In genomic region chr12:80116206-80117112, GRCm38 (mm10) we compare ENCODE assay signal across 7 mouse cellular contexts. TPM values are rescaled to one million over a fixed set of nuclear protein-coding genes. Genes with fewer than 3 reads are reported as not detected.
DNase-seq lines count a peak whose midpoint lies in the region; ATAC-seq and TF ChIP-seq lines count a peak whose summit lies in the region.

No protein-coding gene starts in this region.

- H3K4me3 ChIP-seq in neural tube, embryonic 11.5 days (ENCODE audit: low read depth, low read length), result peak overlapping the region; percentile 91
- peak overlapping the region; percentile 86 for H3K4me3 ChIP-seq in embryonic facial prominence, embryonic 10.5 days
- H3K4me3 ChIP-seq in hindbrain, embryonic 16.5 days (ENCODE audit: low read length), result peak overlapping the region; percentile 74
- peak overlapping the region; percentile 53 for H3K4me3 ChIP-seq in midbrain, postnatal 0 days (ENCODE audit: low read depth, low read length)

- 43% methylated on average over 18 of the region's 18 CpGs for WGBS in neural tube, embryonic 11.5 days
- WGBS in embryonic facial prominence, embryonic 10.5 days, result 32% methylated on average over 18 of the region's 18 CpGs
- WGBS in hindbrain, embryonic 16.5 days, result 28% methylated on average over 18 of the region's 18 CpGs
- 28% methylated on average over 18 of the region's 18 CpGs for WGBS in midbrain, postnatal 0 days

- TF ChIP-seq CTCF in midbrain, postnatal 0 days (IDR thresholded peaks at IDR 0.05), result no peak

- no peak for ATAC-seq in neural tube, embryonic 11.5 days (ENCODE audit: insufficient read depth, low FRiP score, low TSS enrichment)
- ATAC-seq in hindbrain, embryonic 16.5 days, result no peak
- ATAC-seq in midbrain, postnatal 0 days (ENCODE audit: low FRiP score), result no peak

- H3K27me3 ChIP-seq in neural tube, embryonic 11.5 days (ENCODE audit: control insufficient read depth, insufficient read depth, low read length), result peaks cover 3% of the 10 kb centered on the region; the same call in 1 of the 2 replicates
- no peaks in the 10 kb centered on the region for H3K27me3 ChIP-seq in embryonic facial prominence, embryonic 10.5 days (replicated peaks; ENCODE audit: low read depth, poor library complexity, severe bottlenecking)
- H3K27me3 ChIP-seq in hindbrain, embryonic 16.5 days (replicated peaks; ENCODE audit: control insufficient read depth, insufficient read depth, low read length), result peaks cover 8% of the 10 kb centered on the region
- H3K27me3 ChIP-seq in midbrain, postnatal 0 days (ENCODE audit: insufficient read depth, low read length), result peaks cover 19% of the 10 kb centered on the region

- peaks cover 15% of the 10 kb centered on the region for H3K4me1 ChIP-seq in neural tube, embryonic 11.5 days (ENCODE audit: control insufficient read depth, insufficient read depth, low read length)
- peaks cover 40% of the 10 kb centered on the region for H3K4me1 ChIP-seq in embryonic facial prominence, embryonic 10.5 days
- peaks cover 20% of the 10 kb centered on the region for H3K4me1 ChIP-seq in hindbrain, embryonic 16.5 days (ENCODE audit: control insufficient read depth, insufficient read depth, low read depth, low read length)
- H3K4me1 ChIP-seq in midbrain, postnatal 0 days (ENCODE audit: insufficient read depth, low read length), result peaks cover 9% of the 10 kb centered on the region; the same call in 1 of the 2 replicates

- H3K9me3 ChIP-seq in neural tube, embryonic 11.5 days (ENCODE audit: control insufficient read depth, low read length), result no peaks in the 10 kb centered on the region
- H3K9me3 ChIP-seq in embryonic facial prominence, embryonic 10.5 days, result no peaks in the 10 kb centered on the region
- no peaks in the 10 kb centered on the region for H3K9me3 ChIP-seq in hindbrain, embryonic 16.5 days (ENCODE audit: control insufficient read depth, low read length)
- H3K9me3 ChIP-seq in midbrain, postnatal 0 days (ENCODE audit: low read length), result no peaks in the 10 kb centered on the region

- peak overlapping the region; percentile 86 for H3K9ac ChIP-seq in neural tube, embryonic 11.5 days (ENCODE audit: low read length)
- peak overlapping the region; percentile 86 for H3K9ac ChIP-seq in hindbrain, embryonic 16.5 days (ENCODE audit: low read depth, low read length)
- H3K9ac ChIP-seq in midbrain, postnatal 0 days (replicated peaks; ENCODE audit: low read length, poor library complexity, severe bottlenecking), result peak overlapping the region; percentile 75

- H3K4me2 ChIP-seq in neural tube, embryonic 11.5 days (ENCODE audit: low read depth), result peak overlapping the region; percentile 91
- H3K4me2 ChIP-seq in hindbrain, embryonic 16.5 days (ENCODE audit: low read length), result peak overlapping the region; percentile 97
- peak overlapping the region; percentile 74 for H3K4me2 ChIP-seq in midbrain, postnatal 0 days (ENCODE audit: low read depth, low read length, poor library complexity, severe bottlenecking)

- H3K27ac ChIP-seq in neural tube, embryonic 11.5 days (ENCODE audit: low read depth, low read length), result peak overlapping the region; percentile 92
- peak overlapping the region; percentile 99 for H3K27ac ChIP-seq in embryonic facial prominence, embryonic 10.5 days (replicated peaks)
- peak overlapping the region; percentile 86 for H3K27ac ChIP-seq in hindbrain, embryonic 16.5 days (ENCODE audit: low read depth, low read length)
- peak overlapping the region; percentile 77 for H3K27ac ChIP-seq in midbrain, postnatal 0 days (ENCODE audit: low read depth, low read length)

- no peaks in the 10 kb centered on the region for H3K36me3 ChIP-seq in neural tube, embryonic 11.5 days (ENCODE audit: control insufficient read depth, insufficient read depth, low read length)
- peaks cover 14% of the 10 kb centered on the region for H3K36me3 ChIP-seq in embryonic facial prominence, embryonic 10.5 days (replicated peaks)
- H3K36me3 ChIP-seq in hindbrain, embryonic 16.5 days (ENCODE audit: control insufficient read depth, insufficient read depth, low read length), result no peaks in the 10 kb centered on the region
- H3K36me3 ChIP-seq in midbrain, postnatal 0 days (ENCODE audit: insufficient read depth, low read length), result no peaks in the 10 kb centered on the region

- DNase-seq in neural tube, embryonic 11.5 days (ENCODE audit: low spot score), result no peak
- DNase-seq in neural tube, embryonic 10.5 days (ENCODE audit: extremely low spot score, low spot score), result no peak
- no peak for DNase-seq in embryonic facial prominence, embryonic 10.5 days (ENCODE audit: low spot score)
- no peak for DNase-seq in midbrain, postnatal 0 days (ENCODE audit: low spot score)
- no peak for DNase-seq in gastrocnemius, postnatal 10 days
- no peak for DNase-seq in testis, postnatal 10 days (ENCODE audit: low spot score)

RNA-seq across cellular contexts. Expression of gene Zfp36l1, which starts 3.6 kb away (rescaled TPM):
- polyA plus RNA-seq in neural tube, embryonic 11.5 days (2014; fragmentation: Nextera tagmentation; extraction: Ambion mirVana), result 135 and 139 TPM in 2 replicates
- polyA plus RNA-seq in embryonic facial prominence, embryonic 10.5 days (2016; fragmentation: Nextera tagmentation; extraction: Ambion mirVana), result 114 and 119 TPM in 2 replicates
- 38.0 and 50.8 TPM in 2 replicates for polyA plus RNA-seq in hindbrain, embryonic 16.5 days (2015; fragmentation: Nextera tagmentation; extraction: Ambion mirVana)
- total RNA-seq in midbrain, postnatal 0 days (2014; rRNA removed), result 32.7 and 47.4 TPM in 2 replicates
- 46.3 and 48.5 TPM in 2 replicates for polyA plus RNA-seq in midbrain, postnatal 0 days (2015; fragmentation: Nextera tagmentation; extraction: Ambion mirVana)
- 10 to 100 TPM; 80.4 to 90.5 TPM for total RNA-seq in gastrocnemius, postnatal 10 days (2021)
